Mouse (Mus musculus) right cerebral cortex, postnatal 10 days (tissue): ENCODE measurements around the gene Wdr5b.

Source experiments
- DNase-seq, 2 experiments: peaks; one replicate each; pipeline ENCODE4 v3.0.0; 2021; ENCODE audit warnings: low spot score in 2 of 2

Gene Wdr5b

GRCm38 (mm10) chr16:36071071-36071449, 30.1 kb downstream of the Wdr5b start:
- no peak for DNase-seq

- DNase-seq, result peak; percentile 95 to 96
Measured at GRCm38 (mm10) chr16:36071450-36072379, 30.7 kb downstream of the Wdr5b start, which contains the start of the genes Fam162a and Ccdc58. Gene Fam162a, minus strand, starts transcription at chr16:36071594. Gene Ccdc58, plus strand, starts transcription at chr16:36071685.

- no peak for DNase-seq
Measured at GRCm38 (mm10) chr16:36072410-36073011, 31.5 kb downstream of the Wdr5b start.

- DNase-seq, result no peak
Measured at GRCm38 (mm10) chr16:36074772-36075171, 33.8 kb downstream of the Wdr5b start.

- no peak for DNase-seq
Measured at GRCm38 (mm10) chr16:36079916-36080315, 38.9 kb downstream of the Wdr5b start.

- no peak for DNase-seq
Measured at GRCm38 (mm10) chr16:36087846-36088245, 46.9 kb downstream of the Wdr5b start.

- DNase-seq, result no peak
Measured at GRCm38 (mm10) chr16:36089065-36089464, 48.1 kb downstream of the Wdr5b start.

GRCm38 (mm10) chr16:36089850-36090616, 49.0 kb downstream of the Wdr5b start:
- DNase-seq, result no peak

GRCm38 (mm10) chr16:36090785-36091509, 50.0 kb downstream of the Wdr5b start:
- no peak for DNase-seq
